Mouse (Mus musculus) retina, adult 2 months (tissue): Measurements from ENCODE around the gene Dnm3.

Experiments
- DNase-seq: peaks from one replicate; pipeline ENCODE4 v3.0.0-alpha.2; 2012; ENCODE audit warnings: low read depth, low spot score

Gene Dnm3

DNA sequence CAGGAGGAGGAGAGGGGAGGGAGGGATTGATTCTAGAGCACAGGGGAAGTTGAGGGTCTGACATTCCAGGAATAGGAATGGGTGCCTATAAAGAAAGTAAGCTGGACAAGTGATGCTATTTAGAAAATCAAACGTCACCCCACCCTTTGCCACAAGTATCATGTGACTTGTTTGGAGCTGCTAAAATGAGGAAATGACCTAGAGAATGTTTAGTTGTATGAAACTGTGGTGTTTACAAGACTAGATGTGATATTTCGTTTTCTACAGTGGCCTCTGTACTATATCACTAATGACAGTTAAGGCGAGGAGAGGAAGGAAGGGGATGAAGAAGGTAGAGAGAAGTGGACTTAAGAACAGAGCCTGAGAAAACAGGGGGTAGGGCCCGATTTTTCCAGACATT is 479.1 kb downstream of the Dnm3 start:
- no peak for DNase-seq

DNA sequence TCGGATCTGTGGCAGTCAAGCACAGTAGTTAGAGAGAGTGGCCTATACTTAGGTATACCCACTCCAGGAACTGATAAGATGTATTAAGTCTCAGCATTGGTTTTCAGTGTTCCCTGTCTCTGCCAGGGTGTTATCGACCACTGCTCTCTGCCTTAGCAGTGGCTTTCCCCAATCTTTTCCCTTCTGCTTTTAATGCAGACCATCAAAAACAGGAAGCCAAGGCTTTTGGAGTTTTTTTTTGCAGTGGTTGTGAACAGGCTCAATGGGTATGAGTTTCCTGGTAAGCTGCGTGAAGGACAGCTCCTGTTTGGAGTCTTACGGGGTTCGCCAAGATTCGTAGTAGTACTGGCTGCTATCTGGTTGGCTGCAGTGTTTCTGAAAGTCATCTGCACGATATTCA is 485.4 kb downstream of the Dnm3 start:
- no peak for DNase-seq

DNA sequence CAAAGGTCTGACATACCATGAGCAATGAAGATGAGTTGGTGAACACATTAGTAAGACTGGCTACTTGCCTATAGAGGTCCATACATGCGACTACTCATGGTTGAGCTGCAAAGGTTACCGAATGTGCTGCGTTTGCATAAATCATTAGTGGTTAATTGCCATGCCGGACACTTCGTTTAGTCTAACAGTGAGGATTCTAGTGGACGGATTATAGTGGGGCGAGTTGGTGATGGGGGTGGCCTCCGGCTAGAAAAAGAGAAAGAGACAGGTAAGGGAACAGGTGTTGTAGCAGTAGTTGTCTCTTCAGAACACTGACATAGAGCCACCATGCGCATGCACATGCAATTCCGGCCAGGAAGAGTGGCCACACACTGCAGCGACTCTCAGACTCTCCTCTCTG is 486.0 kb downstream of the Dnm3 start:
- no peak for DNase-seq

DNA sequence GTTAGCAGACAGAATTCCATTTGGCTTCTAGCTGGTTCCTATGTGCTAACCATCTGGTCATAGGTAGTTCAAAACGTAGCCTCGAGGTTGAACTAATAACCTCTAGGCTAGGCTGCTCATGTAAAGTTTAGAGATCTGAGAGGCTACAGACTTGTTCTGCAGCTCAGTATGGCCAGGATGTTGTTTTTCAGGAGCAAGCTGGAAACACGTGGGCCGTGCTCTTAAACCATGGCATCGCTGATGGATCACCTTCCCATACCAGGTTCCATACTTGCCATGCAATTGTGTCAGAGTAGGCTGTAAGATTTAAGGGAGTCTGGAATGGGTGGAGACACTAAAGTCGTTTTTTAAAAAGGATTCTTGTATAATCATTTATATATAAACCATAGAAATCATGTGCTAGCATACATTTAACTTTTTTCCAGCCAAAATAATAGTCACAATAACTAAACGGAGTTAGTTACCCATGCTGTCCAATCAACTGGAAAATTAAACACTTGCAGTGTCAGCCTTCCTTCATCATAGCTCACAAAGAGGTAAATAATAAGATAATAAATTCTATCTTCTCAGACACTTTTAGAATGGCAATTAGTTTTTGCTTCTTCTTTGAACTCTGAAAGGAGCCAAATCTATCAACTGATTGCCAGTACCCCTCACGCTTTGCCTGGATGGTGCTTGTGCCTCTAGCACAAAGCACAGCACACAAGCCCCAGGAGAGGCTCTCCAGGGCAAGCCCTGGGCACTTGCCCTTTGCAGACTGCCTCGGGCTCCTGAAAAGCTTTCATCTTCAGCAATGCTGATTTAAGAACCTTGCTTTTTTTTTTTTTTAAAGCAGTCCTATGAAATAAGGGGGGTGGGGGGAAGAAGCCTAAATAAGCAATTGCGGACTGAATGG is 486.9 kb downstream of the Dnm3 start:
- no peak for DNase-seq

DNA sequence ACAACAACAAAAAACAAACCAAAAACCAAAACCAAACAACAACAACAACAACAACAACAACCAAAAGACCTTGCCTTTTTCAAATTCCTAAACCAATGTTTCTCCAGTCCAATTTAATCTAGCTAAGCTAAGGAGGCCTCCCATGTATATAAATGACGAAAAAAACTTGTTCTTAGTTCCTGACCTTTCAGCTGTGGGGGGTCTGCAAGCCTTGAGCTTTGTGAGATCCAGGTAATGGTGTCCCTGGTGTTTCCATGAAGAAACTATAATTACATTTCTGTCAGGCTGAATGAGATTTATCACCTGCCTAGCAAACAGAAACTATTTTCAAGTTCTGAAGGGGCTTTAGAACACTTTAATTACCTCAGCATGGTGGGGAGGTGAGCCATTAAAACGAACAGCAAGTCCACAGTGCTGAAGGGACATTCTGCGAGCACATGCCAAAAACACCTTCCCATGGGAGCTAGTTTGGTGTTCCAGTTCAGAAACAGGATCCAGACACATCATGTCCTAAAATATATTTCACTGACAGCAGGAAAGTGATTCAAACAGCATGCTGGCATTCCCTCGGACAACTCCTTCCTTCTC is 493.8 kb downstream of the Dnm3 start:
- DNase-seq, result no peak

DNA sequence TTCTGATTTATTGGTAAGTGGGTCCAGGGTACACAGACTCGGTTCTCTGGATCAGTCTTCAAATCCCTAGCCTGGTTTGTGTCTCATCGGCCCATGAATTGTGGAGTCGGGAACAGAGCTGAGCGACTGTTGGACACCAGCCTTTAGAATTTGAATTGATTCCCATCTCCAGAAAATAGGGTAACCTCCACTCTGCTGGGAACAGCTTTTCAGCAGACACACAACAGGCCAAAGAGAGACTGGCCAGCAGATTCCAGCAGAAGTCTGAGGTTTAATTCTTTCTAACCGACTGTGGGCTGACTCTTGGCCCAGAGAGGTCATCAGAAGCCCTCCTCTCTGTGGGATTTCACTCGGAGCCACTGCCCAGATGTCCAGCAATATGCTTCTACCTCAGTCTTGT is 494.4 kb downstream of the Dnm3 start:
- no peak for DNase-seq

DNA sequence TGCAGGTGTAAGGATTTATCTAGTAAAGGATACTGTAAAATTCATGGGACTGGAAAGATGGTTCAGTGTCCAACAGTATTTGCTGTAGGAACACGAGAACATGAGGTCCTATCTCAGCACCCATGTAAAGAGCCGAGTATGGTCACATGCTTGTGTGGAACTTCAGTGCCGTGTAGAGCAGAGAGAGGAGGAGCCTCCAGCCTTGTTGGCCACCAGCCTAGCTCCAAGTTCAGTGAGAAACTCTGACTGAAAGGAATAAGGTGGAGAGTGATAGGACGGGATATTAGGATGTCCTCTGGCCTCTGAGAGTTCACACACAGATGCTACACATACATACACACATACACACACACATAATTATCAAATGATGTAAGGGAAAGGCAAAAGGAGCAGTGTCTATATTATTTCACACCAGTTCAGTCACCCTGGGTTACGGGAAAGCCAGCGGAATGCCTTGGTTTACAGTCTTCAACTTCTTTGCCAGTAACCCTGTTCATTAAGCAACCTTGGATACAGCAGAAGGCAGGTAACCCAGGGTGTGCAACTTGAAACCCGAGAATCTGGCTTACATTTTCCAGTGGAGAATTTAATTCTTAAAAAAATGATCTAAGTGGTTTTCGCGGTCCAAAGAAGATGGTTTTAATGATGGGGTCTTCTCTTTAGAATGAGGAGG is 497.1 kb downstream of the Dnm3 start:
- no peak for DNase-seq

DNA sequence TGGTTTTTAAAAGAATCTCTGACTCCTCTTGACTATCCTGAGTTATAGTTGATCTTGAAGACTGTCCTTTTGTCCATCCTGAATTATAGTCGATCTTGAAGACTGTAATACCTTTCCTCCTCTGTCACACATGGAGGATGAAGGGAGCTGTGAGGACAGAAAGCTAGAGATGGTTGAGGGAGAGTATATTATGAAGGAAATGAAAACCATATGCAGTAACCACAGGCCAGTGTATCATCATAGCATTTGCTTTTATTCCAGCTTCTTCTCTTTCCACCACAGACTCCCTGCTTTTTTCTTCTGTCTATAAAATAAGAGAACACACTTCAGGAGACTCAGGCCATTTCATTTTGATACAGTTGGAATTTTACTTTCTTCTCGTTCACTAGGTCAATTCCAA is 497.8 kb downstream of the Dnm3 start:
- no peak for DNase-seq

DNA sequence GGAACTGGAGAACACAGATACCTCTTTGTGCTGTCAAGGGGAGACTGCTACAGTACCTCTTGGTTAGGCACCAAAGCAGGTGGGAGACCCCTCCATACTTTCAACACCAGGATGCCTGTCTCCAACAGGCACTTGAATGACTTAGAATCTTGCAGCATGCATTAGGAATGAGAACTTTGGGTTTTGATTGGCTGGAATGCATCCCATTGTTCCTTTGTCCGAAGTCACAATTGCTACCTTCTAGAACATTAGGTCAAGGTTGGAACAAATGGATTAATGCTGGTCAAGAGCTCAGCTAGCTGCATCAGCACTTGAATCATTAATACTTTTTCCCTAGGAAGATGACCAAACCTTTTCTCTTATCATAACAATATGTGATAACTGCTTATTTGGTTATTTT is 498.3 kb downstream of the Dnm3 start, which contains the start of gene 4930558K02Rik:
4930558K02Rik (minus strand) TSS at position 101 of the 400 bp plus-strand sequence.
- DNase-seq, result no peak

DNA sequence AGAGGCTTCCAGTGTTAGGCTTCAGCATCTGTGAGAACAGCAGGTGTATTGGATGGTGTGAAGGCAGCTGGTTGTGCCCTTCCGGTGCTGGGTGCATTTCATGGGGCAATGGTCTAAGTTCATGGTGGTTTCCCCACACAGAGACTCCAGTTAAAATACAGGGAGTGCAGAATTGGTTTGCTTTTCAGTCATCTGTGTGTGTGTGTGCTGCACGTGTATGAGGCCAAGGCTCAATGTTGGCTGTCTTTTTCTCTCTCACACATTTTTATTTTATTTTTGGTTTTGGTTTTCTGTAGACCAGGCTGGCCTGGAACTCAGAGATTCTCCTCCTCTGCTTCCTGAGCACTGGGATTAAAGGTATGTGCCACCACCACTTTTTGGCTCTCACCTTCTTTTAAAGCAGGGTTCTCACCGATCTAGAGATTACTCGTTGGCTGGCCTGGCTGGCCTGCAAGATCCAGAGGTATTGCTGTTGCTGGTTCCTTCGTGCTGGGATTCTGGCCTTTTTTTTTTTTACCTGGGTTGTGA is 499.6 kb downstream of the Dnm3 start:
- DNase-seq, result no peak

DNA sequence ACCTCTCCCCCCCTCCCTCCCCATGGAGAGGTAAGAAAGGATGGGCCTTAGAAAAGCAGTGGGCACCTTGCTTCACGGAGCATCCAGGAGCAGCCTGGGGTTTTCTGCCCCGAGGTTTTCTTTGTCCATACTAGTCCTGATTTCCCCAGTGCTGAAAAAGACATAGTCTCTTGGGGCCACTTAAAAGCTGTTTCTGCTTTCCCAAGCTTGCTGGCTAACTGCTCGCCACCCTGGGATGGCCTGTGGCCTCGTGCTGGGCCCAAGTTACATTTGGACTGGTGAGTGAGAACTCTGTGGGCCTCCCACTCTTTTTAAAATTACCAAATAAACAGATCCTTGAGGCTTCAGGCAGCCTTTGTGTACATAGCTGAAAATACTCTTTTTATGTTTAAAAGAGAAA is 500.5 kb downstream of the Dnm3 start:
- no peak for DNase-seq

DNA sequence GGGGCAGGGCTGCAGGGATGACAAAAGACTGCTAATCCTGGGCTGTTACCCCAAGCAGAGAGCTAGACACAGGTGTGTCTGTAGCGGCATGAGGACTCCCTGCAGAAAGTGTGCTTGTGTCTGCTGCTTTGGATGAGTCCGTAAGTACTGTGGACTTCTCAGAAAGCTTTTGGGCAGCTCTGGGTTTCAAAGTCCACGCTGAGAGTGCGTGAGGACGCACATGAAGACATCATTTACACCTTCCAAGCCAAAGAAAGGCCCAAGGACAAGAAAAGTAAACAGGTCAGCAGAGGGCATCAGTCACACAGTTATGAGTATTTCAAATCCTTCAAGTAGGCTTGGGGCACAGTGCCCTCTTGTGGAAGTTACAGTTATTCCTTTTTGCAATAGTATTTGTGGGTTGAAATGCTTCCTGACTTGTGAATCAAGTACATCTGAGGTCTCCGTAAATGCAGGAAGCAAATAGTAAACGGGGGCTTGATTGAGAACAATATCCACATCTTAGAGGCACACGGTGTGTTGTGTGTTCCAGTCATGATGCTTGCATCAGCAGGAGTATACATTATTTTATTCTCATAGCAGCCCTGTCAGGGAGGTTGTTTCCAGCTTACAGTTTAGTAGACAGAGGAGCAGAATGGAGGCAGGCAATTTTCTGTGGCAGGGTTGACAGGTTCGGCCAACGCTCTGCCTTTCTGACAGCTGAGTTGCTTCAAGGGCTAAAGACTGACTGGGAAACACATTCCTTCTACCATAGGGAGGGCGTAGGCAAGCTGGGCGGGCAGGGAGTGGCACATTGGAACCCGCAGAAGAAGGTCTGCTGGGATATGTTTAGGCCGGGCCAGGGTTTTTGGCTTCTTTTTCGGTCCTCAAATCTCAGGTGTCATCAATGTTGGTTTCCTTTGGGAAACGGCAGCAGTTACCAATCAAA is 501.3 kb downstream of the Dnm3 start:
- peak; percentile 60 for DNase-seq

DNA sequence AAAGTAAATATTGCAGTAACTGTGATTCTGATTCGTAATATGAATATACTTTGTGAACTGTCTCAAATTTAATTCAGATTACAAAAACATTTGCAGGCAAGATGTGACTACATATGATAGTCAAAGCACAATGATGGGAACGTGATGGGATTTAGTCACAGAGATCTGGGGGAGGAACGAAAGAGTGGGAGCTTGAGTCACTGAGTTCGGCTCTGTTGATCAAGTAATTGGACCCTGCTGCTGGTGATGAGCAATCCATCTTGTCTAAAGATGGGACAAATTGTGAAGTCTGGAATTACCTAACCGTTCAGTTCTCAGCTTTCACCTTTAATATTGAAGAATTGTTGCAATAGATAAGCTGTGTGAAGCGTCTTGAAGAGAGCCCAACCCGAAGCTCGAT is 505.6 kb downstream of the Dnm3 start:
- no peak for DNase-seq

DNA sequence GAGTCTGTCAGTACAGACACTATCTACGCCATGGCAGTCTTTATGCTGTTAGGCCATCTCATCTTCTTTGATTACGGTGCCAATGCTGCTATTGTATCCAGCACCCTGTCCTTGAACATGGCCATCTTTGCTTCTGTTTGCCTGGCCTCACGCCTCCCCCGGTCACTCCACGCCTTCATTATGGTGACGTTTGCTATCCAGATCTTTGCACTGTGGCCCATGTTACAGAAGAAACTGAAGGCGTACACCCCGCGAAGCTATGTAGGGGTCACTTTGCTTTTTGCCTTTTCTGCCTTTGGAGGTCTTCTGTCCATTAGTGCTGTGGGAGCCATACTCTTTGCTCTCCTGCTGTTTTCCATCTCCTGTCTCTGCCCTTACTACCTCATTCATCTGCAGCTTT is 507.0 kb downstream of the Dnm3 start:
- no peak for DNase-seq

DNA sequence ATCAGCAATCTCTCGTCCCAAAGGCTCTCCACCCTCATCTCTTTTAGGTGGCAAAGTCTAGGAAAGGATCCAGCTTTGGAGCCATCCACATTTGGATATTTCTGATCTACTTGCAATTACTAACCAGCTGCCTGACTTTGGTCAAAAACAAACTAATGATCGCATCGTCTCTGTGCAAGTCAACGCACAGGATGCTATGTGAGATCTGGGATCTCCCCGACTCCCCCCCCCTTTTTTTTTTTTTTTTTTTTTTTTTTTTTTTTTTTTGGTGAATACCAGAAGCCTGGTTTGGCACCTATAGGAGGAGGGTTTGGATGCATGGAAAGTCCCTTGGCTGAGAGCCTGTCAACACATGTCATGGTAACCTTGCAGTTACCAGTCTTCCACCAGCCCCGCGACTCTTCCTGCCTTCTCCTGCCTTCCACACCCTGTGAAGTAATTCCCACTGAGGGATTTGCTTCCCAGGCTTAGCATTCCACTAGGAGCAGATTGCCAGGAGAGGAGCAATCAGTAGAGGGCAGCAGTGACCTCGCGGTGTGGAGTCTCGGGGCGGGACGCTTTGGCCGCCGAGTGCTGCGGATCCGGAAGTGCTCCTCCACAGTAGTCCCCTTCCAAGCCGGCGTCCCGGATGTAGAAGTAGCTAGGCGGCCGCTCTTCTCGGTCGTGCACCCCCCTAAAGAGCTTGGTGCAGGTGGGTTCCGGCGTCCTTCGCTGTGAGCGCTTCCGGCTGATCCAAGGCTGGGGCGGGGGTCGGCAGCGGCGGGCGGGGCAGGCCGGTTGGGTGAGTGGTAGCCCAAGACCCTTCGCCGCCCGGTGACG is 509.0 kb downstream of the Dnm3 start, which contains the start of gene Pigc:
Pigc (plus strand) TSS at position 598 of the 819 bp plus-strand sequence.
- peak; percentile 86 for DNase-seq

DNA sequence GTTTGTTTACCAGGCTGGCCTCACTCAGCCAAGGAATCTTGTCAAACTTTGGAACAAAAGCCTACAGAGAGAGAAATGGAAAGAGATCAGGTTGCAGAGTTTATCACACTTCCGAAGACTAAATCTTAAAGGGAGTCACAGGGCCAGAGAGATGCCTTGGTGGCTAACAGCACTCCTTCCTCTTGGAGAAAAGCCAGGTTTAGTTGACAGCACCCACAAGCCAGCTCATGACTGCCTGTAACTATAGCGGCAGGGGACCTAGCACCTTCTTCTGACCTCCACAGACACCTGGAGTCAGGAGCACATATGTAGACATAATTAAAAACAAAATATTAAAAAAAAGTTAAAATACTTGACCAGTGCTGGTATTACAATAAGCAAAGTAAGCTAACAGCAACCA is 509.9 kb downstream of the Dnm3 start:
- DNase-seq, result no peak

DNA sequence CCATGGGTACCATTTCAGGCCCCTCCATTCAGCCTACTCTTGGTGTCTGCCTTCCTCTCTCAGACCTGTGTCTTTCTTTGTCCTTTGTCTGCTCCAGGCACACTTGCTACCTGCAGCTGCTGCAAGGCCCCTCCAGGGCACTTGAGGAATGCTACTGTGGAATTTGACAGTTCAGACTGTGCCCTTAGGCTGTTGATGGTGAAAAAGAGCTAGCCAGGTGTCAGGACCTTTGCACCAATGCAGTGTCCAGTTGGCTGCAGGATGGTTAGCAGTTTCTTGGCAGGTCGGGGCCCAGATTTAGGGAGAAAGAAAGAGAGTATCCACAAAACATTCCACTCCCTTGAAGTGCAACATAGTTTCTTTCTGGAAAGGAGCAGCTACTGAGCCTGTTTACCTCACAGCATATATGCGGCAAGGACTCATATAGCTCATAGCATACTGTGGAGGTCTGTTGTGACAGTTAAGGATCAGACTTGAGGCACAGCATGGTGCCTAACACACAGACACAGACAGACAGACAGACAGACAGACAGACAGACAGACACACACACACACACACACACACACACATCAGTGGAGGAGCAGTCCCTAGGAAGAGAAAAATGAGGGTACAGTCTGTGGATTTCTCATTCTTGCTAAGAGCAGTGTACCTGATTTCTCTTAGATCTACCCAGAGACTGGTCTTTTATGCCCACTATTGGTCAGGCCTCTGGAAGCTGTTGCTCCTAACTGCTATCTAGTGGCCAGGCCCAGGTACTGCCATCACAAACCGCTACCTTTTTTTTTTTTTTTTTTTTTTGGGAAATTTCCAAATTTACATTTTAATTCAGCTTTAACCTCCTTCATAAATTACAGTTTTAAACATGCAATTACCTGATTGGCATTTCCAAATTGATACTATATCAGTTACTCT is 515.1 kb downstream of the Dnm3 start:
- DNase-seq, result no peak

DNA sequence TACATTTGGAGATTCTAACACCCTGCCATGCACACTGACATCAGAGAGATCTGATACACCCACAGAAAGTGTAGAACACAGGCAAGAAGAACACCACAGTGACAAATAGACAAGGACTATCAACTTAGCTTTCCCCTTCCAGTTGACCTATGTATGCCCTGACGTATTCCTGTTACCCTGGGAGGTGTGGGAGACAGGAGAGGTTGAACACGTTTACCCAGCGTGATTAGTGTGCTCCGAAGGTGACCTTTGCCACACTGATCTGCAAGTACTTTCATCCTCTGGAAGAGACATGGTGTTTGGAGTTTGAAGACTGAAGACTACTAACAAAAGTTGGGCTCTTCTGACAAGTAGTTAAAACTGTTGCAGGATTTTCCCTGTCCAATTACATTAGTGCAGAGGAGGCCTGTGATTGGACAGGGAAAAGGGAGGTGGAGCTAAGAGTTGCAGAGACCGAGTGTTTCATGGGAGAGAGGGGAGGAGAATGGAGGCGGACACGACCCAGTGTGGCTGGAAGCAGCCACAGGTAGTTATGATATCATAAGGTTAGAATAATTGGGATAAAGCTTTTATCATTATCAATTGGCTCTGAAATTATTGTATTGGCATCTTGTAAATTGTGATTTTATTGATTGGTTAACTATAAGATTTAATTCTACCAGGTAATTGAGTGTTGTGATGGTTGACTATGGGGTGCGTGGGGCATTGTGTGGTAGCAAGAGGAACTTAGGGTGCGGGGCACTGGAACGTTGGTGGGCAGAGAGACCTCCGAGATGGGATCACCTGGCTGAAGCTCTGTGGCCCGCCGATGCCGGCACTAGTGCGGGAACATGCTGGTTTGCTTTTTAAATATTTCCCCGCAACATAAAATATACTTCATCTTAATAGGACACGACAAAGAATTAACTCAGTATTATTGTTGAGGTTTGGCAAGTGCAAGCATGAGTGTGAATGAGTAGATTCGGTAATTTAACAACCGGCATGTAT is 519.6 kb downstream of the Dnm3 start:
- DNase-seq, result no peak
